Mouse (Mus musculus): ENCODE measurements around the gene Kcnk7. TPM values are rescaled to one million over a fixed set of nuclear protein-coding genes. Genes with fewer than 3 reads are reported as not detected.

Gene Kcnk7
- polyA plus RNA-seq, 1 experiment from 2014 or later, result 0.29 TPM

- ATAC-seq, result peak; percentile 60
- Histone ChIP-seq H3K4me3 (replicated peaks) (no peak overlapping the region), H3K9ac (0 out of 2 replicates have a peak overlapping the region, but pooled peaks have one; percentile 13), H3K9me3 (no peaks in the 10 kb centered on the region), H3K27me3 (replicated peaks) (no peaks in the 10 kb centered on the region), H3K27ac (0 out of 2 replicates have a peak overlapping the region, but pooled peaks have one; percentile 15), H3K36me3 (peaks cover 30% of the 10 kb centered on the region), H3K4me1 (replicated peaks) (peaks cover 24% of the 10 kb centered on the region), H3K4me2 (replicated peaks) (peak overlapping the region; percentile 24)
- 33% methylated on average over 43 of the region's 43 CpGs for WGBS
Observed at GRCm38 (mm10) chr19:5715793-5716688, 11.9 kb downstream of the Kcnk7 start.

GRCm38 (mm10) chr19:5716955-5717354, 12.8 kb downstream of the Kcnk7 start:
- H3K4me1 ChIP-seq (replicated peaks), result peaks cover 24% of the 10 kb centered on the region
- ATAC-seq, result no peak
- H3K9ac ChIP-seq, result no peak overlapping the region
- H3K4me2 ChIP-seq (replicated peaks), result no peak overlapping the region
- H3K27me3 ChIP-seq (replicated peaks), result no peaks in the 10 kb centered on the region
- H3K36me3 ChIP-seq, result peaks cover 31% of the 10 kb centered on the region
- WGBS, result 61% methylated on average over 10 of the region's 10 CpGs
- no peak overlapping the region for H3K27ac ChIP-seq
- H3K4me3 ChIP-seq (replicated peaks), result no peak overlapping the region
- H3K9me3 ChIP-seq, result no peaks in the 10 kb centered on the region

GRCm38 (mm10) chr19:5721233-5721632, 17.1 kb downstream of the Kcnk7 start:
- no peaks in the 10 kb centered on the region for H3K27me3 ChIP-seq (replicated peaks)
- H3K4me3 ChIP-seq (replicated peaks), result no peak overlapping the region
- H3K4me2 ChIP-seq (replicated peaks), result no peak overlapping the region
- no peak overlapping the region for H3K9ac ChIP-seq
- no peak for ATAC-seq
- H3K4me1 ChIP-seq (replicated peaks), result peaks cover 35% of the 10 kb centered on the region
- peaks cover 34% of the 10 kb centered on the region for H3K36me3 ChIP-seq
- WGBS, result 93% methylated on average over 6 of the region's 6 CpGs
- H3K27ac ChIP-seq, result no peak overlapping the region
- no peaks in the 10 kb centered on the region for H3K9me3 ChIP-seq

- no peak for ATAC-seq
Observed at GRCm38 (mm10) chr19:5722848-5723425, 18.8 kb downstream of the Kcnk7 start.

GRCm38 (mm10) chr19:5723934-5724548, 19.9 kb downstream of the Kcnk7 start:
- H3K9ac ChIP-seq, result peak overlapping the region; percentile 75
- 59% methylated on average over 4 of the region's 4 CpGs for WGBS
- ATAC-seq, result no peak
- H3K4me1 ChIP-seq (replicated peaks), result peaks cover 52% of the 10 kb centered on the region
- H3K9me3 ChIP-seq, result no peaks in the 10 kb centered on the region
- peak overlapping the region; percentile 90 for H3K4me2 ChIP-seq (replicated peaks)
- H3K4me3 ChIP-seq (replicated peaks), result peak overlapping the region; percentile 53
- no peaks in the 10 kb centered on the region for H3K27me3 ChIP-seq (replicated peaks)
- peak overlapping the region; percentile 81 for H3K27ac ChIP-seq
- peaks cover 31% of the 10 kb centered on the region for H3K36me3 ChIP-seq

More at GRCm38 (mm10) chr19:5722848-5723425, 18.8 kb downstream of the Kcnk7 start:
- Histone ChIP-seq H3K4me2 (replicated peaks) (peak overlapping the region; percentile 22; the same call in 1 of the 2 replicates), H3K4me1 (replicated peaks) (peaks cover 43% of the 10 kb centered on the region), H3K9ac (no peak overlapping the region; the same call in 1 of the 2 replicates), H3K27me3 (replicated peaks) (no peaks in the 10 kb centered on the region), H3K9me3 (no peaks in the 10 kb centered on the region), H3K27ac (no peak overlapping the region), H3K36me3 (peaks cover 34% of the 10 kb centered on the region), H3K4me3 (replicated peaks) (no peak overlapping the region)
- WGBS, result 83% methylated on average over 7 of the region's 7 CpGs

DNA sequence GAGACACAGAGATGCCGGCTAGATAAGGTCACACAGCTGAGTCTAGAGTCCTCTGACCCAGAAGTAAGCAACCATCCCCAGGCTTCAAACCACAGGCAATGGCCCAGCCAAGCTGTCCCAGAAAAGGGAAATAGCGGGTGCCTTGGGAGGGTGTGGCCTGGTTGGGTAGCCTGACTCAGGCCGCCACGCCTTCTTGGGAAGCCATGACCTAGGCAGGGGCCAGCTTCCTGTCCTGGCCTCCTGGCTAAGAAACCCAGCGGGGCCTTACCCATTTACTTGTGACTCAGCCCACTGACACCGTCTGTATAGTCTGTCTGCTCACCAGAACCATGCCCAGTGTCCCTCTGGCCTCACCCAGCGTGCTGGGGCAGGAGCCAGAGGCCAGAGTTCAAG, 20.4 kb downstream of the Kcnk7 start:
- 45% methylated on average over 7 of the region's 7 CpGs for WGBS
- no peaks in the 10 kb centered on the region for H3K9me3 ChIP-seq
- peak overlapping the region; percentile 90 for H3K4me2 ChIP-seq (replicated peaks)
- H3K36me3 ChIP-seq, result peaks cover 31% of the 10 kb centered on the region
- peak overlapping the region; percentile 81 for H3K27ac ChIP-seq
- H3K9ac ChIP-seq, result peak overlapping the region; percentile 75
- H3K4me1 ChIP-seq (replicated peaks), result peaks cover 53% of the 10 kb centered on the region
- ATAC-seq, result peak; percentile 34
- no peaks in the 10 kb centered on the region for H3K27me3 ChIP-seq (replicated peaks)
- peak overlapping the region; percentile 53 for H3K4me3 ChIP-seq (replicated peaks)

- H3K4me3 ChIP-seq (replicated peaks), result peak overlapping the region; percentile 53
- H3K27me3 ChIP-seq (replicated peaks), result no peaks in the 10 kb centered on the region
- peak overlapping the region; percentile 75 for H3K9ac ChIP-seq
- H3K27ac ChIP-seq, result peak overlapping the region; percentile 81
- ATAC-seq, result peak; percentile 8; the same call in 1 of the 2 replicates
- peaks cover 59% of the 10 kb centered on the region for H3K4me1 ChIP-seq (replicated peaks)
- 54% methylated on average over 12 of the region's 12 CpGs for WGBS
- peak overlapping the region; percentile 90 for H3K4me2 ChIP-seq (replicated peaks)
- H3K9me3 ChIP-seq, result no peaks in the 10 kb centered on the region
- H3K36me3 ChIP-seq, result peaks cover 25% of the 10 kb centered on the region
Observed at GRCm38 (mm10) chr19:5725029-5725707, 21.0 kb downstream of the Kcnk7 start.

- peaks cover 67% of the 10 kb centered on the region for H3K4me1 ChIP-seq (replicated peaks)
- no peaks in the 10 kb centered on the region for H3K27me3 ChIP-seq (replicated peaks)
- H3K4me3 ChIP-seq (replicated peaks), result peak within 1 kb of the TSS; percentile 53
- H3K4me2 ChIP-seq (replicated peaks), result peak within 1 kb of the TSS; percentile 90
- peak; percentile 50 for ATAC-seq
- WGBS, result 9% methylated on average over 47 of the region's 49 CpGs
- peak within 1 kb of the TSS; percentile 75 for H3K9ac ChIP-seq
- H3K9me3 ChIP-seq, result no peaks in the 10 kb centered on the region
- peak within 1 kb of the TSS; percentile 81 for H3K27ac ChIP-seq
- peaks cover 17% of the 10 kb centered on the region for H3K36me3 ChIP-seq
Observed at GRCm38 (mm10) chr19:5725767-5726515, 21.8 kb downstream of the Kcnk7 start, which contains the start of gene Ehbp1l1. Gene Ehbp1l1, minus strand, starts transcription at chr19:5726317.

- Histone ChIP-seq H3K4me3 (replicated peaks) (peak overlapping the region; percentile 84), H3K9ac (peak overlapping the region; percentile 36; the same call in 1 of the 2 replicates), H3K4me2 (replicated peaks) (peak overlapping the region; percentile 90), H3K9me3 (no peaks in the 10 kb centered on the region), H3K36me3 (peaks cover 11% of the 10 kb centered on the region; the same call in 1 of the 2 replicates), H3K4me1 (replicated peaks) (peaks cover 69% of the 10 kb centered on the region), H3K27me3 (replicated peaks) (no peaks in the 10 kb centered on the region), H3K27ac (peak overlapping the region; percentile 59)
- no peak for ATAC-seq
- WGBS, result 63% methylated on average over 15 of the region's 15 CpGs
Observed at GRCm38 (mm10) chr19:5726961-5727578, 22.9 kb downstream of the Kcnk7 start.

DNA sequence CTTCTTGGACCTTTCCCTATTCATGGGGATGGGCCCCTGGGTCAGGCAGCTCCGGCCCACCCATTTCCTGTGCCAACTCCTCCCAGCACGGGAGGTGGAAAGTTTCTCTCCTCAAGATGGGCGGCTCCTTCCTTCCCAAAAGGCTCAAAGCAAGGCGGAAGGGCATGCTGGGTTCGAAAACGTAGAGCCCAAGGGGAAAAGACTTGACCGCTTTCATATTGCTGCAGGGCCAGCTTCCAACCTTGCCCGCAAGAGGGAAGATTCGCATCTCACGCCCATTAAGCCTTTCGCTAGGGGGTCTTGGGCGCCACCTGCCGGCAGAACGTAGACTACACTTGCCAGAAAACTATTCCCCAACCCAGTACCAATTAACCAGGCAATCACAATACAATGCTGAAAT, 23.5 kb downstream of the Kcnk7 start:
- peak overlapping the region; percentile 59 for H3K27ac ChIP-seq
- no peak for ATAC-seq
- 2% methylated on average over 14 of the region's 14 CpGs for WGBS
- H3K36me3 ChIP-seq, result peaks cover 9% of the 10 kb centered on the region; the same call in 1 of the 2 replicates
- no peaks in the 10 kb centered on the region for H3K9me3 ChIP-seq
- H3K4me3 ChIP-seq (replicated peaks), result peak overlapping the region; percentile 84
- H3K9ac ChIP-seq, result peak overlapping the region; percentile 94
- H3K27me3 ChIP-seq (replicated peaks), result no peaks in the 10 kb centered on the region
- peaks cover 69% of the 10 kb centered on the region for H3K4me1 ChIP-seq (replicated peaks)
- H3K4me2 ChIP-seq (replicated peaks), result peak overlapping the region; percentile 90
